Mouse (Mus musculus): ENCODE measurements at regions not wholly inside any gene's neighbourhood (a gene's known extent, or its start where the extent isn't known, plus 50 kb on each side); places are given as distances from the start of the nearest gene placed in this dataset.

DNA sequence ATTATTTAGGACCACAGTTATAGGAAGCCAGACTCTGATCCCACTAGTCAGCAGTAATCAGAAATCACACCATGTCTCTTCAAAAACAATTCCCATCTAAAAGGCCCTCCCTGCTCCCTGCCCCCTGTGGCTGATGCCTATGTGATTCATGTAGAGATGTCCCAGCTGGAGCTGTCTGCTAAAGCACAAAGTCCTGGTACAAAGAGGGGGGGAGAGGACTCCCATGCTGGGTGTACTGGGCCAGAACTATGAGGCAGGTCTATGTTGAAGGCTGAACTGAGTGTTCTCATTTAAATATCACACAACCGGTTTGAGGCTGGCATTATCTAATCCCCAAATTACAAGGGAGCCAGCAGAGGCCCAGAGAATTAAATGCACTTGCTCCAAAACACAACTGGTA lies 88.2 kb downstream of the Chst1 start:
- no peak for TF ChIP-seq CTCF (IDR thresholded peaks at IDR 0.05)
- no peak for TF ChIP-seq POLR2A (IDR thresholded peaks at IDR 0.05; ENCODE audit: insufficient read depth, low read depth, low read length)
- no peak for TF ChIP-seq EP300 (IDR thresholded peaks at IDR 0.05; ENCODE audit: insufficient read depth, low read depth, low read length)
